Mouse (Mus musculus): ENCODE measurements around the gene Acvr1c.

GRCm38 (mm10) chr2:58354389-58354788, 3.3 kb downstream of the Acvr1c start:
- TF ChIP-seq POLR2A (IDR thresholded peaks at IDR 0.05; ENCODE audit: insufficient read depth, low read length): no peak
- no peak for TF ChIP-seq CTCF (IDR thresholded peaks at IDR 0.05; ENCODE audit: low read depth, low read length)

Measured in ES-Bruce4 (cell line).